Mouse (Mus musculus): ENCODE measurements at regions not wholly inside any gene's neighbourhood (a gene's known extent, or its start where the extent isn't known, plus 50 kb on each side); places are given as distances from the start of the nearest gene placed in this dataset.

- no peak for DNase-seq (ENCODE audit: low read depth)
These were observed 77.8 kb upstream of the 1700025G04Rik start for GRCm38 (mm10) chr1:152167716-152168115.

DNA sequence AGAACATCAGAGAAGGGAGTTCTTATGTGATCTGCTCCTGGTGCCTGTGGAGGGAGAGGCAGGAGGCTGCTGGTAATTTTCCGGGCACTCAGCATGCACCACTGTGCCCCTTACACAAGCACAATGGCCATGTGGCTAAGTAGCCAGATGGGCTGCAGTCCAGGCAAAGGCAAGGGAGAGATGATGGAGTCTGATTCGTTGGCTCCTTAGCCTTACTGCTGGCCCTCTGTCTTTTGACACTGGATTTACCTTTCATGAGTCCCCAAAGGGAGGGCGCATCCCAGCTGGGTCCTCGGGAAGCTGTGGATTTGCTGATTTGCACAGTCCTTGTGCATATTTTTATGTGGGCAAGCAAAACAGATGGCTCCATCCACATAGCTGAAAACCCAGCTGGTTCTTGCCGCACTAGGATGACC is 75.6 kb upstream of the 1700025G04Rik start:
- no peak for DNase-seq (ENCODE audit: low read depth)

DNA sequence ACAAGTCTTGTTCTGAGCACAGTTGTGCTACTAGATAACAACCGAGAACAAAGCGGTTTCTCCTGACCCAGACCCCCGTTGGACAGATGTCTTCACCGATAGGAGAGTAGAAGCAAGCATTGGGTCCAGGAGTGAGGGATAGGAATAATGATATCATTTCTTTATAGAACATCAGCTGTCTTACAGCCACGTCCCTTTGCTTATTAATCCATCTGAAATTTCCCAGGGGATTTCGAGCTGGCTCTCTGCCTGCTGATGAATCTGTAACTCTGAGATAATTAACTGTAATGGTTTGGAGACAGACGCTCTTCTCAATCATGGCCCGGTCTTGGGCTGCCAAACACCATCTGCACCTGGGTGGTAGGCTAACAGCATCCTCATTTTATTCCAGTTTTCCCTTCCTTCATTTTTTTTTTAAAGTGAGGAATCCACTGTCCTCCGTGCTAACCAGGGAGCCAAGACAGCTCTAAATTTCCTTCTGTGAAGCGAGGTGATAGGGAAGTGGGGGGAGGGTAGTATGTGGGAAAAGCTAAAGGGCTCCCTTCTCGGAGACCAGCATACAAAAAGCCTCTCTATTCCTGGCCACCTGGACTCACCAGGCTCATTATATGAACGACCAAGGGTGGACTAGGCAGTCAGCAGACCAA is 75.0 kb upstream of the 1700025G04Rik start:
- no peak for DNase-seq (ENCODE audit: low read depth)

- DNase-seq (ENCODE audit: low read depth) = no peak
These were observed 74.3 kb upstream of the 1700025G04Rik start for GRCm38 (mm10) chr1:152164212-152164611.

DNA sequence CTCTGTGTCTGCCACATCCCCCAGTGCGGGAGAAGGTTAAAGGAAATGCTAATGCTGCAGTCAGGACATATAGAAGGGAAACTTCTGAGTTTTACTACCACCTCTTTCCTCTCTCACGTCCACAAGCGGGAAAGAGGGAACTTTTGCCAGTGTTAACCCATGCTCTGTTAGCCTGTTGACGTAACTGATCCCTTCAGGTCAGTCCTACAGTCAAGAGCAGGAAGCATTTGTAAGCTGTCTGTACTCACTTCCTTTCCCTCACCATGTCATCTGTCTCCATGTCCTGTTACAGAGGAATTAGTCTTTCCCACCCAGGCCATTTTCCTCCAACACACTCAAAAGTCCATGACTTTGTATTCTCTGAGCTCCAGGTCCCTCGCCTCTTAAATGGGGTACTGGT is 62.5 kb upstream of the 1700025G04Rik start:
- no peak for DNase-seq (ENCODE audit: low read depth)

DNA sequence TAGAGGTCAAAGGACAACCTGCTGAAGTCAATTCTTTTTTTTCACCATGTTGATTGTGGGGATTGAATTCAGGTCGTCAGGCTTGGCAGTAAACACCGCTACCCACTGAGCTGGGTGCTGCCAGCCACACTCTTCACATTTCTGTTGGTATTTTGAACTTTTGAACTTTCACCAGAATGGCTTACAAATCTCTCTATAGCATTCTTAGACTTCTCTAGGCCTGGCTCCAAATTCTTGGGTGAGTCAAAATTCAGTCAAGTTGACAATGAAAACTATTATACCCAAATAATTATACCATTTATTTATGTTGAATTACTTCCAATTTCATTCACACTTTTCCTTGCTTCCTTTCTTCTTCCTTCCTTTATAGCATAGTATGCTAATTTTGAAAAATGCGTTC is 58.8 kb upstream of the 1700025G04Rik start:
- no peak for DNase-seq (ENCODE audit: low read depth)

DNA sequence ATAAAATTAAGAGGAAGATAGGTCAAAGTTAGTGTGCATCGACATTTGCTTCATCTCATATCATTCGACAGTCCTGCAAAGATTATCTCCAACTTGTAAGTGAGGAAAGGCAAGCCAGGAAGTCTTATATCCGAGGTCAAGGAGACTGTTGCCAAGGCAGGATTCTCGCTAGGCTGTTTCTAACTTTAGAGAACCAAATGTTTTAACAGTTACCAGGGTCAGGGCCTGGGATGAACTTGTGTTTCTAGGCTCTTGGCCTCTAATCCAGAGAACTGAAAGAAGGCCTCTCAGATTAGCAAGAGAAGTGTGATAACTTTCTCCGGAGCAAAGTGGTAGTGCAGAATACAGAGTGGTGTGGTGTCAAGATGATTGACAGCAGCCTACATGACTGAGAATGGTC is 50.2 kb upstream of the 1700025G04Rik start:
- DNase-seq (ENCODE audit: low read depth) = no peak
